7 mouse cellular contexts compared by ENCODE assay signal in the genomic region with DNA sequence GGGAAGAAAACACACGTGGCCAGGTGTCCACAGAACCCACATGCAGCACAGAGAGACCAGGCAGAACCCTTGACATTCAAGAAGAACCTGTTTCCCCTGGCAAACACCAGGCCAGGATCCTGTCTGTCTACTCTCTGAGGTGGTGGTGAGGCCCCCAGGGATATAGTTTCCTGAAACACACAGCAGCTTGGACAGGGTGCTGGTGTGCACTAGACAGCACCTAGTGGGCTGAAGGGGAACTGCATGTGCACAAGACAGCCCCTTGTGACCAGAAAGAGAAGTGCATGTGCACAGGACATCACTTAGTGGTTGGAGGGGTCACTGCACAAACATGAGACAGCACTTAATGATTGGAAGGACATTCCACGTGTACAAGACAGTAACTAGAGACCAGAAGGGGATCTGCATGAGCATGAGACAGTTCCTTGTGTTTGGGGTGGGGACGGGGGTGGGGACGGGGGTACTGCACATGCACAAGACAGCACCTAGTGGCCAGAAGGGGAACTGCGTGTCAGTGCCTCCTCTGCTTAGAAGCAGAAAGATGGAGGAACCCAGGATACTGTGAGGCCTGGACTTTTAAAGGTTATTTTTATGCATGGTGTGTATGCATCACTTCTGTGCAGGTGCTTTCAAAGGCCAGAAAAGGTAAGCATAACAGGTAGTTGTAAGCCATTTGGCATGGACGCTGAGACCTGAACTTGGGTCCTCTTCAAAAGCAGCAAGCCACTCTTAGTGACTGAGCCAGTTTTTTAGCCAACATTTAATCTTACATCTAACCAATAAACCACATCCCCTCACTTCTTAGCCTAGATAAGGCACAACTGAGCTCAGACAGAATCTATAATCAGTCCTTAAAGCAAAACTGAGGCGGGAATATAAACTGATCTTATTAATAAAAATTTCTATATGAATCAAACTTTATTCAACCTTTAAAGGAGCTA. TPM values are rescaled to one million over a fixed set of nuclear protein-coding genes. Genes with fewer than 3 reads are reported as not detected.
DNase-seq lines count a peak whose midpoint lies in the region; ATAC-seq and TF ChIP-seq lines count a peak whose summit lies in the region.

No protein-coding gene starts in this region.

- H3K27ac ChIP-seq in left cerebral cortex, adult 2 months: no peak overlapping the region

- peak; percentile 46 for TF ChIP-seq CTCF in left cerebral cortex, adult 2 months (IDR thresholded peaks at IDR 0.05)

- intact Hi-C loops in left cerebral cortex, adult 2 months (cut with DNase I): no loop called here

- no peak overlapping the region for H3K4me3 ChIP-seq in left cerebral cortex, adult 2 months

- ATAC-seq in neutrophil, adult 5-6 weeks (ENCODE audit: extremely low read depth, insufficient number of reproducible peaks, low FRiP score, poor library complexity, severe bottlenecking): peak; percentile 33; the same call in 1 of the 2 replicates
- no peak for ATAC-seq in inflammation-experienced regulatory T-cells, adult 6 months

- DNase-seq in left cerebral cortex, adult 2 months (ENCODE audit: extremely low spot score in 1 of 2, low spot score in 2 of 2): no peak
- no peak for DNase-seq in left cerebral cortex, adult 9 months (ENCODE audit: low spot score in 2 of 2)
- DNase-seq in adipocyte (ENCODE audit: low spot score): peak; percentile 24
- peak; percentile 45 to 56 for DNase-seq in kidney, postnatal 4 days
- no peak for DNase-seq in right cerebral cortex, postnatal 10 days (ENCODE audit: low spot score in 2 of 2)

RNA-seq across cellular contexts. Expression of gene Ano1, which starts 54.7 kb away (rescaled TPM):
- 1 to 10 TPM; 2.2 to 4.5 TPM for total RNA-seq in left cerebral cortex, adult 2 months (2021)
- total RNA-seq in neutrophil, adult 5-6 weeks (2017): not detected in 2 replicates
- not detected for polyA plus RNA-seq in inflammation-experienced regulatory T-cells, adult 6 months (2017; shearing (Covaris generic))

Comparison
In these comparisons a context has a peak if more than half of its experiments do, and no peak if none do; other contexts are left out.
1. DNase-seq: peak in adipocyte (single experiment) and kidney, postnatal 4 days (2 of 2); none in left cerebral cortex, adult 2 months (0 of 2), left cerebral cortex, adult 9 months (0 of 2) and right cerebral cortex, postnatal 10 days (0 of 2).